Mouse (Mus musculus) liver, postnatal 0 days (tissue): ENCODE data around the gene Gtf2h5. TPM values are rescaled to one million over a fixed set of nuclear protein-coding genes. Genes with fewer than 3 reads are reported as not detected.
A peak's percentile ranks its signal among the peaks of the same experiment; 100 is the strongest.

Experiments used
- ATAC-seq: fragments of 200-750 bp; cut with Nextera tagmentation; 2 replicates; pipeline ENCODE4 v1.8.0; 2017; ENCODE audit warnings: mild to moderate bottlenecking, moderate library complexity
- DNase-seq: peaks from one replicate; pipeline ENCODE4 v3.0.0-alpha.2; 2016
- H3K27ac ChIP-seq: fragments of 300-500 bp; sonication (generic); 2 replicates; pipeline ENCODE4 v1.5.1; 2014; ENCODE audit warnings: antibody characterized with exemption, moderate library complexity, mild to moderate bottlenecking, low read depth
- H3K27me3 ChIP-seq: fragments of 300-500 bp; sonication (generic); 2 replicates; pipeline ENCODE4 v1.6.1; 2014; ENCODE audit warnings: low read length, control low read depth, mixed read lengths; ENCODE audit not compliant: insufficient read depth
- H3K36me3 ChIP-seq: fragments of 300-500 bp; sonication (generic); replicated peaks from 2 replicates; pipeline ENCODE4 v1.6.1; 2014; ENCODE audit warnings: mild to moderate bottlenecking, control low read depth, low read length, moderate library complexity, mixed read lengths; ENCODE audit not compliant: insufficient read depth
- H3K4me1 ChIP-seq: fragments of 300-500 bp; sonication (generic); 2 replicates; pipeline ENCODE4 v1.6.1; 2014; ENCODE audit warnings: antibody characterized with exemption, mild to moderate bottlenecking, control low read depth; ENCODE audit not compliant: insufficient read depth
- H3K4me2 ChIP-seq: fragments of 300-500 bp; sonication (generic); 2 replicates; pipeline ENCODE4 v1.6.1; 2014; ENCODE audit warnings: low read depth, mild to moderate bottlenecking, low read length, moderate library complexity, mixed read lengths
- H3K4me3 ChIP-seq: fragments of 300-500 bp; sonication (generic); 2 replicates; pipeline ENCODE4 v1.5.1; 2014; ENCODE audit warnings: low read depth, low read length
- H3K9ac ChIP-seq: fragments of 300-500 bp; sonication (generic); replicated peaks from 2 replicates; pipeline ENCODE4 v1.6.1; 2014; ENCODE audit warnings: mild to moderate bottlenecking, moderate library complexity
- H3K9me3 ChIP-seq: fragments of 300-500 bp; sonication (generic); 2 replicates; pipeline ENCODE4 v1.6.1; 2016; ENCODE audit warnings: mild to moderate bottlenecking, control low read depth, low read length, mixed read lengths
- CTCF ChIP-seq: sonication (generic); IDR thresholded peaks from 2 replicates; pipeline ENCODE4 v1.5.1; 2016; ENCODE audit warnings: antibody characterized with exemption, low read depth
- EP300 ChIP-seq: IDR thresholded peaks from 2 replicates; pipeline ENCODE4 v1.6.1; 2016; ENCODE audit warnings: antibody characterized with exemption, low read depth, mild to moderate bottlenecking
- WGBS: fragments of 180-500 bp; shearing (Covaris S2); extraction: QIAGEN DNeasy Blood & Tissue Kit; methylation state at CpG from one replicate; pipeline ENCODE4 v1.1.7; 2014; ENCODE audit not compliant: insufficient replicate concordance; 5-methylcytosine and 5-hydroxymethylcytosine counted together
- polyA plus RNA-seq: library from polyadenylated mRNA; unstranded; fragments of >200 nt; fragmentation: Nextera tagmentation; extraction: Ambion mirVana; gene quantifications from 2 replicates; pipeline ENCODE4 v1.2.1, GENCODE M21; 2015

Gtf2h5 gene
- polyA plus RNA-seq, 1 experiment from 2014 or later: 70.4 TPM

DNA sequence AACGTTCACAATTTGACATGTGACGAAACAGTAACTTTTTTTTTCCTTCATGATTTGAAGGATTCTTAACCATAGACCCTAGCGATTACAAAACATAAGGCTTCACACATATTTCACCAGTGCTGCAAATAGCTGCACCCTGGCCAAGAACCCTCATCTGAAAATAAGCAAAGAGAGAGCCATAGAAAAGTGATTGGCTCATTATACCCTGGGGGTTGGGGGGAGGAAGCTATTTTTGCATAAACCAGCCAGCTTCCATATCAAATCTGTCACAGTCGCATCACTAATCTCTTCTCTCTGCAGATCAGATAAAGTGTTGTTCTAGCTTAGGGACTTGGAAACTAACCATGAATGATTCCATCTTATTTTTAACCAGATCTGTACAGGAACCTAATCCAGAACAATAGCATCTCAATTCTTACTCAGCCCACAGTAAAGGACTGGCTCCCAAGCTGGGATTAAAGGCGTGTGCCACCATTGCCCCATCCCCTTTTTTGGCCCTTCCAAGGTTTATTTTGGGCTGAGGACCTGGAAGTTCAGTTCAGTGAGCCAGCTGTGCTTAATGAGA lies 3.8 kb downstream of the Gtf2h5 start:
- Histone ChIP-seq H3K4me2 (no peak overlapping the region), H3K9me3 (no peaks in the 10 kb centered on the region), H3K4me1 (peaks cover 12% of the 10 kb centered on the region; the same call in 1 of the 2 replicates), H3K36me3 (peaks cover 29% of the 10 kb centered on the region), H3K27ac (no peak overlapping the region), H3K9ac (no peak overlapping the region), H3K4me3 (no peak overlapping the region), H3K27me3 (no peaks in the 10 kb centered on the region)
- 83% methylated on average over 5 of the region's 5 CpGs for WGBS
- DNase-seq (no peak), ATAC-seq (no peak)
- TF ChIP-seq CTCF (no peak), EP300 (no peak)

DNA sequence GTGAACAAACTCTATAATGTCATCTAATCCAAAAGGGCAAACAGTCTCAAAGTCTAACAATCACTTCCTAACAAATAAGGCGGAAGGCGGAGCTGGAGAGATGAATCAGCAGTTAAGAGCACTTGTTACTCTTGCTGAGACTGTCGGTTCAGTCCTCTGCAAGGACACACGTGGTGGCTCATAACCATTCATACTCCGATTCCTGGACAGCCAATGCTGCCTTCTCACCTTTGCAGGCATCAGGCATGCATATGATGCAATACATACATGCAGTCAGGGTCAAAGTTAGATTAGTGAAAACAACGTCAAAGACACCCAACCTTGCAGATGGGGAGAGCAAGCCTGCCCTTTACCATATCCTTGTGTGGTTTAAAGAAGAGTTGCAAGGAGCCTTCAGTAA lies 12.0 kb downstream of the Gtf2h5 start:
- TF ChIP-seq EP300 (no peak), CTCF (no peak)
- WGBS: 69% methylated on average over 6 of the region's 6 CpGs
- no peak overlapping the region for H3K4me2 ChIP-seq
- H3K4me1 ChIP-seq: no peaks in the 10 kb centered on the region
- no peaks in the 10 kb centered on the region for H3K27me3 ChIP-seq
- H3K9me3 ChIP-seq: no peaks in the 10 kb centered on the region
- no peak for ATAC-seq
- peaks cover 6% of the 10 kb centered on the region for H3K36me3 ChIP-seq
- H3K9ac ChIP-seq: no peak overlapping the region
- DNase-seq: no peak
- no peak overlapping the region for H3K4me3 ChIP-seq
- H3K27ac ChIP-seq: no peak overlapping the region

DNA sequence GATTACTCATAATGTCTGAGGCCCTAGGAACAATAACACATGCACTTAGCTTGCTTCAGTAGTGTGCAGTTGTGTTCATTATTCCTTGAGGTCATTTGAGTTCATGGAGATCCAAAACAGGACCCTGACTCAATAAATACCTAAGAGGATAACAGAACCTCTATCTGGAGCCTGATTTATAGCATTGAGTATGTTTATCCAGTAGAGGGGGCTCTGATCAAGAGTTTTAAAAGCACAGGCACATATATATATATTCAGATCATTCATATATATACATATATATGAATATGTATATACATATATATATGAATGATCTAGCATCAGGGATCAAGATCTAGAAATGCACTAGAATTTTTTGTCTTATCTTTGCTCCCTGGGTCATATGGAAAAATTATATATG lies 16.0 kb downstream of the Gtf2h5 start:
- Histone ChIP-seq H3K4me1 (no peaks in the 10 kb centered on the region), H3K27ac (no peak overlapping the region), H3K36me3 (no peaks in the 10 kb centered on the region), H3K4me3 (no peak overlapping the region), H3K9me3 (no peaks in the 10 kb centered on the region), H3K9ac (no peak overlapping the region), H3K4me2 (no peak overlapping the region), H3K27me3 (no peaks in the 10 kb centered on the region)
- TF ChIP-seq EP300 (no peak), CTCF (no peak)
- ATAC-seq (no peak), DNase-seq (no peak)

DNA sequence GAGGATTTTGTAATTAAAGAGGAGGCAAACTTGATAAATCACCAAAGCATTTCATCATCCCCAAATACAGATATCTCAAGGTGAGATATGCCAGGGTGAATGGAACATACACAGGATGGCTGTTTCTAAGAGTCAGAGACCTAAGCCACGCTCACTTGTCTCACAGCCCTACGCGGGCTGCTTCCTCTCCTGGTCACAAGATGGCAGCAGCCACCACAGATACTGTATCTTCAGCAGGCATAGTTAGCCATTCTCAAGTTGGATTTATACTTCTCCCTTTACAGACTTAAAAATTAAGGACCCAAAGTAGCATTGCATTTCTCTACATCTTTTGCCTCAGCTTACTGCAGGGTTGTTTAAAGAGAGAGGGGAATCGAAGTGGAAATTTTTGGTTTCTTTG lies 18.3 kb downstream of the Gtf2h5 start:
- Histone ChIP-seq H3K9ac (no peak overlapping the region), H3K9me3 (no peaks in the 10 kb centered on the region), H3K27ac (no peak overlapping the region), H3K4me2 (no peak overlapping the region), H3K4me3 (no peak overlapping the region), H3K36me3 (no peaks in the 10 kb centered on the region), H3K4me1 (no peaks in the 10 kb centered on the region), H3K27me3 (no peaks in the 10 kb centered on the region)
- 24% methylated on average over 4 of the region's 4 CpGs for WGBS
- ATAC-seq: no peak
- TF ChIP-seq CTCF (peak; percentile 81), EP300 (no peak)
- peak; percentile 50 for DNase-seq

DNA sequence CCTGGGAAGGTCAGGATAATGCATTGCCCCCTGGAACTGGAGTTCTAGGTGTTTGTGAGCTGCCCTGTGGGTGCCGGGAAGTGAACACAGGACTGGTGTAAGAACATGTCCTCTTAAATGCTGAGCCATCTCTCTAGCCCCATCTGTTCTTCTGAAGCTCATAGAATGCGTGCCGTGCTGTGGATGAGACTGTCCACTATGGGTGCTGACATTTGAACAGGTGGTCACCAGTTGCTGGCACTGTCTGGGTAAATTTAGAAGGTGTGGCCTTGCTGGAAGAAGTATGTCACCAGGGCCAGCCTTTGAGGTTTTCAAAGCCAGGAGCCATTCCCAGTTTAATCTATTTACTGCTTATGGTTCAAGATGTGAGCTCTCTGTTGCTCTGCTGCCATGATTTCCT lies 22.7 kb downstream of the Gtf2h5 start:
- no peak for ATAC-seq
- 90% methylated on average over 3 of the region's 3 CpGs for WGBS
- Histone ChIP-seq H3K4me3 (no peak overlapping the region), H3K4me2 (no peak overlapping the region), H3K9ac (no peak overlapping the region), H3K9me3 (no peaks in the 10 kb centered on the region), H3K4me1 (no peaks in the 10 kb centered on the region), H3K27me3 (peaks cover 13% of the 10 kb centered on the region; the same call in 1 of the 2 replicates), H3K27ac (no peak overlapping the region), H3K36me3 (no peaks in the 10 kb centered on the region)
- TF ChIP-seq EP300 (no peak), CTCF (no peak)
- DNase-seq: no peak

DNA sequence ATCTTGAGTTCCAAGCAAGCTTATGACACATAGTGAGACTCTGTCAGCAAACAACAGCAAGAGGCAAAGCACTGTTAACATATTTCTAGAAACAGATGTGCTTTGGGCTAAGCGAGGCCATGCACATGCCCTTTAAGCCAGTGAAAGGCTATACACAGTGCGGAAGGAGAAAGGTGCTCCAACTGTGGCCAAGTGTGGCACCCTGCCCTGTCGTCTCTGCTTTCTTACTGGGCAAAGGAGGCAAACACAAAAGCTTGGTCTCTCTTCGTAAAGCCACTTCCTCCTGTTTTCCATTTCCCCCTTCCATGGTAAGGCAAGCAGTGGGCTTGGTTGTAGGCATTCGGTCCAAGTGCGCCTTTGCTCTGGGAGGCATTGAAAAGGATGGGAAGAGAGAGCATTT lies 24.0 kb downstream of the Gtf2h5 start:
- Histone ChIP-seq H3K9ac (no peak overlapping the region), H3K36me3 (no peaks in the 10 kb centered on the region), H3K4me2 (no peak overlapping the region), H3K27ac (no peak overlapping the region), H3K9me3 (no peaks in the 10 kb centered on the region), H3K4me1 (no peaks in the 10 kb centered on the region), H3K4me3 (no peak overlapping the region), H3K27me3 (peaks cover 13% of the 10 kb centered on the region)
- 69% methylated on average over 6 of the region's 6 CpGs for WGBS
- no peak for ATAC-seq
- DNase-seq: no peak
- TF ChIP-seq CTCF (no peak), EP300 (no peak)
